ENCODE assay signal across 9 mouse cellular contexts in genomic region chr11:98962421-98963095, GRCm38 (mm10). TPM values are rescaled to one million over a fixed set of nuclear protein-coding genes. Genes with fewer than 3 reads are reported as not detected.
DNase-seq lines count a peak whose midpoint lies in the region; ATAC-seq and TF ChIP-seq lines count a peak whose summit lies in the region.
"Had no signal": no experiment of that assay in that cellular context is flagged by ENCODE, and none has a peak within 500 bp of the region (broad histone marks: within the 10 kb centered on the region; RNA-seq: fewer than 3 reads in every experiment).

No protein-coding gene starts in this region.

- no peaks in the 10 kb centered on the region for H3K27me3 ChIP-seq in ES-Bruce4 (ENCODE audit: control insufficient read depth, insufficient read depth, low read length, poor library complexity, severe bottlenecking)
- no peaks in the 10 kb centered on the region for H3K27me3 ChIP-seq in forebrain, postnatal 0 days (ENCODE audit: insufficient read depth, low read length)
- H3K27me3 ChIP-seq in liver, embryonic 15.5 days = peaks cover 83% of the 10 kb centered on the region
- H3K27me3 ChIP-seq: Patski had no signal

- H3K27ac ChIP-seq in ES-Bruce4 (ENCODE audit: insufficient read depth, low read length) = peak overlapping the region; percentile 80
- peak overlapping the region; percentile 24; the same call in 1 of the 2 replicates for H3K27ac ChIP-seq in forebrain, postnatal 0 days (ENCODE audit: low read depth, low read length)
- peak overlapping the region; percentile 61; the same call in 1 of the 2 replicates for H3K27ac ChIP-seq in liver, embryonic 15.5 days (replicated peaks)

- no peaks in the 10 kb centered on the region for H3K9me3 ChIP-seq in ES-Bruce4 (replicated peaks; ENCODE audit: control insufficient read depth, insufficient read depth, low read length, poor library complexity, severe bottlenecking)
- no peaks in the 10 kb centered on the region for H3K9me3 ChIP-seq in forebrain, postnatal 0 days (ENCODE audit: low read length)
- no peaks in the 10 kb centered on the region for H3K9me3 ChIP-seq in liver, embryonic 15.5 days (replicated peaks)

- TF ChIP-seq CTCF in ES-Bruce4 (IDR thresholded peaks at IDR 0.05; ENCODE audit: low read depth, low read length) = no peak
- peak; percentile 6; the same call in 1 of the 2 replicates for TF ChIP-seq CTCF in forebrain, postnatal 0 days (IDR thresholded peaks at IDR 0.05; ENCODE audit: low read depth)

- 19% methylated on average over 12 of the region's 12 CpGs for WGBS in forebrain, postnatal 0 days
- 8% methylated on average over 12 of the region's 12 CpGs for WGBS in liver, embryonic 15.5 days (ENCODE audit: insufficient replicate concordance)

- peak overlapping the region; percentile 99 for H3K4me2 ChIP-seq in forebrain, postnatal 0 days (ENCODE audit: low read depth)
- H3K4me2 ChIP-seq in liver, embryonic 15.5 days = peak overlapping the region; percentile 100

- TF ChIP-seq POLR2A in ES-Bruce4 (IDR thresholded peaks at IDR 0.05; ENCODE audit: insufficient read depth, low read length) = no peak

- intact Hi-C loops in heart, postnatal 14 days (cut with DNase I) = no loop called here

- TF ChIP-seq EP300 in ES-Bruce4 (IDR thresholded peaks at IDR 0.05; ENCODE audit: insufficient read depth, low read depth, low read length) = peak; percentile 93

- ATAC-seq in forebrain, postnatal 0 days = no peak
- ATAC-seq in liver, embryonic 15.5 days (ENCODE audit: insufficient read depth) = no peak

- peaks cover 5% of the 10 kb centered on the region for H3K36me3 ChIP-seq in ES-Bruce4 (ENCODE audit: control insufficient read depth, insufficient read depth, low read length, poor library complexity, severe bottlenecking)
- no peaks in the 10 kb centered on the region for H3K36me3 ChIP-seq in forebrain, postnatal 0 days (ENCODE audit: insufficient read depth)
- peaks cover 3% of the 10 kb centered on the region; the same call in 1 of the 2 replicates for H3K36me3 ChIP-seq in liver, embryonic 15.5 days (replicated peaks)

- peak overlapping the region; percentile 90 for H3K9ac ChIP-seq in ES-Bruce4 (ENCODE audit: low read depth, poor library complexity, severe bottlenecking)
- H3K9ac ChIP-seq in forebrain, postnatal 0 days = peak overlapping the region; percentile 55; the same call in 1 of the 2 replicates
- H3K9ac ChIP-seq in liver, embryonic 15.5 days = no peak overlapping the region

- peaks cover 10% of the 10 kb centered on the region for H3K4me1 ChIP-seq in ES-Bruce4 (ENCODE audit: control insufficient read depth, insufficient read depth, low read length)
- H3K4me1 ChIP-seq in forebrain, postnatal 0 days (ENCODE audit: insufficient read depth) = peaks cover 42% of the 10 kb centered on the region
- H3K4me1 ChIP-seq in liver, embryonic 15.5 days (replicated peaks) = peaks cover 85% of the 10 kb centered on the region

- peak overlapping the region; percentile 66 for H3K4me3 ChIP-seq in ES-Bruce4 (ENCODE audit: low read depth, low read length)
- peak overlapping the region; percentile 43 for H3K4me3 ChIP-seq in forebrain, postnatal 0 days (ENCODE audit: low read depth, low read length)
- H3K4me3 ChIP-seq in liver, embryonic 15.5 days (replicated peaks) = peak overlapping the region; percentile 64

- DNase-seq in heart, adult 11 months = peak; percentile 97
- DNase-seq in heart, postnatal 14 days = no peak
- DNase-seq in forebrain, postnatal 0 days = peak; percentile 13
- no peak for DNase-seq in right cerebral cortex, adult 18-20 months
- DNase-seq in Muller cell, postnatal 12 days (ENCODE audit: inconsistent ontology term) = no peak
- DNase-seq in urinary bladder, postnatal 10 days (ENCODE audit: low spot score) = no peak

RNA-seq across cellular contexts. Expression of gene Gjd3, which starts 20.3 kb away (rescaled TPM):
- total RNA-seq in heart, postnatal 14 days (2021) = 1 to 10 TPM; 1.5 to 2.0 TPM
- not detected in 2 replicates for polyA plus RNA-seq in ES-Bruce4 (2011; ENCODE audit: insufficient read depth, insufficient read length, low read depth, missing spikeins)
- total RNA-seq in forebrain, postnatal 0 days (2014; rRNA removed) = 1.2 and 1.4 TPM in 2 replicates
- 2.0 and 2.7 TPM in 2 replicates for polyA plus RNA-seq in forebrain, postnatal 0 days (2015; fragmentation: Nextera tagmentation; extraction: Ambion mirVana)
- polyA plus RNA-seq in liver, embryonic 15.5 days (2015; fragmentation: Nextera tagmentation; extraction: Ambion mirVana) = not detected in 2 replicates

RNA-seq across cellular contexts. Expression of gene Rara, which starts 34.9 kb away (rescaled TPM):
- 10 to 100 TPM; 17.9 to 21.6 TPM for total RNA-seq in heart, postnatal 14 days (2021)
- polyA plus RNA-seq in ES-Bruce4 (2011; ENCODE audit: insufficient read depth, insufficient read length, low read depth, missing spikeins) = 23.7 and 26.3 TPM in 2 replicates
- total RNA-seq in forebrain, postnatal 0 days (2014; rRNA removed) = 11.6 and 15.2 TPM in 2 replicates
- 9.5 and 10.7 TPM in 2 replicates for polyA plus RNA-seq in forebrain, postnatal 0 days (2015; fragmentation: Nextera tagmentation; extraction: Ambion mirVana)
- polyA plus RNA-seq in liver, embryonic 15.5 days (2015; fragmentation: Nextera tagmentation; extraction: Ambion mirVana) = 4.4 and 4.5 TPM in 2 replicates

RNA-seq across cellular contexts. Expression of gene Cdc6, which starts 55.0 kb away (rescaled TPM):
- 1 to 10 TPM in 1 of 2 experiments, under 1 TPM in 1; 0.72 to 2.2 TPM for total RNA-seq in heart, postnatal 14 days (2021)
- polyA plus RNA-seq in ES-Bruce4 (2011; ENCODE audit: insufficient read depth, insufficient read length, low read depth, missing spikeins) = 54.3 and 55.8 TPM in 2 replicates
- total RNA-seq in forebrain, postnatal 0 days (2014; rRNA removed) = 2.2 and 2.3 TPM in 2 replicates
- polyA plus RNA-seq in forebrain, postnatal 0 days (2015; fragmentation: Nextera tagmentation; extraction: Ambion mirVana) = 1.3 and 1.7 TPM in 2 replicates
- polyA plus RNA-seq in liver, embryonic 15.5 days (2015; fragmentation: Nextera tagmentation; extraction: Ambion mirVana) = 54.6 and 58.0 TPM in 2 replicates

Comparison
In these comparisons a context has a peak if more than half of its experiments do, and no peak if none do; other contexts are left out.
1. DNase-seq: peak in heart, adult 11 months (single experiment) and forebrain, postnatal 0 days (single experiment); none in heart, postnatal 14 days (0 of 2), right cerebral cortex, adult 18-20 months (single experiment), Muller cell, postnatal 12 days (single experiment) and urinary bladder, postnatal 10 days (single experiment).
2. H3K27ac ChIP-seq: peak in every context shown above with its lines; median percentile 80 in ES-Bruce4; 61 in liver, embryonic 15.5 days; 24 in forebrain, postnatal 0 days.
3. RNA of gene Cdc6, which starts 55.0 kb away (polyA plus RNA-seq): 54.6 to 58.0 TPM in liver, embryonic 15.5 days and 54.3 to 55.8 TPM in ES-Bruce4; 1.3 to 1.7 TPM in forebrain, postnatal 0 days; every median in the first group is over 10 times any median in the second.
4. Peak in every context shown above with its lines, with median percentiles within 50 percentile points of each other: H3K4me3 ChIP-seq.